Mouse (Mus musculus) megakaryocyte, embryonic 14.5 days (primary cell): ENCODE measurements around the gene Mindy1. TPM values are rescaled to one million over a fixed set of nuclear protein-coding genes. Genes with fewer than 3 reads are reported as not detected.

ENCODE experiments used
- H3K27me3 ChIP-seq: replicated peaks from 2 replicates; pipeline ENCODE3; 2012; ENCODE audit warnings: inconsistent platforms
- H3K36me3 ChIP-seq: replicated peaks from 2 replicates; pipeline ENCODE3; 2012; ENCODE audit warnings: low read length, inconsistent platforms, mixed read lengths
- H3K4me1 ChIP-seq: 2 replicates; pipeline ENCODE4 v1.6.1; 2012; ENCODE audit warnings: inconsistent platforms
- H3K4me3 ChIP-seq: replicated peaks from 2 replicates; pipeline ENCODE3; 2012; ENCODE audit warnings: moderate library complexity, mild to moderate bottlenecking, inconsistent platforms
- H3K9me3 ChIP-seq: 2 replicates; pipeline ENCODE4 v1.6.1; 2012; ENCODE audit warnings: inconsistent platforms
- FLI1 ChIP-seq: IDR thresholded peaks from 2 replicates; pipeline ENCODE4 v1.6.1; 2012; ENCODE audit warnings: low read length, inconsistent platforms, mixed read lengths
- GATA1 ChIP-seq: IDR thresholded peaks from 3 replicates; pipeline ENCODE4 v1.6.1; 2012; ENCODE audit warnings: mixed read lengths, low read length, inconsistent platforms, borderline replicate concordance
- polyA plus RNA-seq: library from polyadenylated mRNA; stranded (reverse); fragments of >175 nt; gene quantifications from 2 replicates; pipeline ENCODE4 v1.2.3, GENCODE M21; 2012; ENCODE audit warnings: low replicate concordance; ENCODE audit not compliant: insufficient read depth

The Mindy1 gene
- polyA plus RNA-seq, 1 experiment = 517 TPM

DNA sequence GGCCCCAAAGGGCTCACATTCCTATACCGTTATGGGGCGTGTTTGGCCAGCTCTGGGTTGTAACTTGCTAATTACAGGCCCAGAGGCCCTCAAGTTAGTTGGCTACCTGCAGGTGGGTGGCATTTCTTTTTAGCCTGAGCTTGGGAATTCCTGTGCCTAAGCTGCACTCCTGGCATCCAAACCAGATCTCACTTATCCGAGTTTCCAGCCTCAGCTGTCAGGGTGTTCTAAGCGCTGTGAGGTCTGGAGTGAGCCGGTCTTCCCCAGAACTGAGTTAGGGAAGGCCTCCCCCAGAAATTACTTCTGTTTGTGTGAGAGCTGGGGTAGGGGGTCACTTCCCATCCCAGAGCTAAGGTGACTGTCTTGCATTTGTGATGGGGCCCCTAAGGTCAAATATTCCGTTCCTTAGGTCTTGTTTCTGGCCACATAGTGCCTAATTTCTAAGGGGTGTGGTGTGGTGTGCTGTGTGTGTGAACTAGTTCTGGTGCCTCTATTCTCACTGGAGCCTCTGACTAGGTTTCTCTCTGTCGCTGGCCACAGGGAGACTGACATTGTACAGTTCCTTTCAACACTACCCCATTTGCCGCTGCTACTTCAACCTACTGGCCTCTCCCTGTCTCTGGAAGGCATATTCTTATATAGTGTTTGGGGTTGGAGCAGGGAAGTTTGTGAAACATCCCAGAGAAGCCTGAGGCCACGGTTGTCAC is 34.9 kb downstream of the Mindy1 start:
- Histone ChIP-seq H3K36me3 (peaks cover 38% of the 10 kb centered on the region), H3K4me1 (peaks cover 81% of the 10 kb centered on the region)
- TF ChIP-seq GATA1 (no peak), FLI1 (no peak)

GRCm38 (mm10) chr3:95317414-95318080 is 36.4 kb downstream of the Mindy1 start:
- Histone ChIP-seq H3K9me3 (no peaks in the 10 kb centered on the region), H3K36me3 (peaks cover 54% of the 10 kb centered on the region), H3K4me3 (peak overlapping the region; percentile 80), H3K4me1 (peaks cover 73% of the 10 kb centered on the region), H3K27me3 (no peaks in the 10 kb centered on the region)
- TF ChIP-seq FLI1 (no peak), GATA1 (no peak)

More for the DNA sequence above, 34.9 kb downstream of the Mindy1 start:
- H3K27me3 ChIP-seq = no peaks in the 10 kb centered on the region
- no peaks in the 10 kb centered on the region for H3K9me3 ChIP-seq
- H3K4me3 ChIP-seq = peak overlapping the region; percentile 96

DNA sequence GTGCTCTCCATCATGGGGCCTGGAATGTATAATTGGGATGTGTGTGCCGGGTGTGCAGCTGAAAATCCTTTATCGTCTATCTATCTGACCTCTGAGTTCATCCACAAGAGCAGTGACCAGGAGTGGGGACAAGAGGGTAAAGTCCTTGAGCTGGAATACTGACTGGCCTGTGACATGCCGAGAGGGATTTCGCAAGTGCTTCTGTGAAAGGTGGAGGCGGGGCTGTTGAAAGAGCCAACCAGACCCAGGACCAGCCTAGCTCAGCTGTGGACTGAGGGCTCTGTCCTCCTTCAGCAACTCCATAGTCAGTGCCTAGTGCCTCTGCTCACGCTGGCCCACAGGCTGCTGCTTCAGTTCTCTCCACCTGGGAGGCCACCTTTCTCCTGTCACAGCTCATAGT is 37.4 kb downstream of the Mindy1 start:
- Histone ChIP-seq H3K36me3 (peaks cover 64% of the 10 kb centered on the region), H3K4me3 (peak overlapping the region; percentile 48), H3K4me1 (peaks cover 71% of the 10 kb centered on the region), H3K9me3 (no peaks in the 10 kb centered on the region), H3K27me3 (no peaks in the 10 kb centered on the region)
- TF ChIP-seq GATA1 (no peak), FLI1 (no peak)

GRCm38 (mm10) chr3:95319110-95319509 is 38.0 kb downstream of the Mindy1 start:
- Histone ChIP-seq H3K36me3 (peaks cover 70% of the 10 kb centered on the region), H3K4me3 (peak overlapping the region; percentile 72), H3K4me1 (peaks cover 71% of the 10 kb centered on the region), H3K9me3 (no peaks in the 10 kb centered on the region), H3K27me3 (no peaks in the 10 kb centered on the region)
- TF ChIP-seq GATA1 (no peak), FLI1 (no peak)

DNA sequence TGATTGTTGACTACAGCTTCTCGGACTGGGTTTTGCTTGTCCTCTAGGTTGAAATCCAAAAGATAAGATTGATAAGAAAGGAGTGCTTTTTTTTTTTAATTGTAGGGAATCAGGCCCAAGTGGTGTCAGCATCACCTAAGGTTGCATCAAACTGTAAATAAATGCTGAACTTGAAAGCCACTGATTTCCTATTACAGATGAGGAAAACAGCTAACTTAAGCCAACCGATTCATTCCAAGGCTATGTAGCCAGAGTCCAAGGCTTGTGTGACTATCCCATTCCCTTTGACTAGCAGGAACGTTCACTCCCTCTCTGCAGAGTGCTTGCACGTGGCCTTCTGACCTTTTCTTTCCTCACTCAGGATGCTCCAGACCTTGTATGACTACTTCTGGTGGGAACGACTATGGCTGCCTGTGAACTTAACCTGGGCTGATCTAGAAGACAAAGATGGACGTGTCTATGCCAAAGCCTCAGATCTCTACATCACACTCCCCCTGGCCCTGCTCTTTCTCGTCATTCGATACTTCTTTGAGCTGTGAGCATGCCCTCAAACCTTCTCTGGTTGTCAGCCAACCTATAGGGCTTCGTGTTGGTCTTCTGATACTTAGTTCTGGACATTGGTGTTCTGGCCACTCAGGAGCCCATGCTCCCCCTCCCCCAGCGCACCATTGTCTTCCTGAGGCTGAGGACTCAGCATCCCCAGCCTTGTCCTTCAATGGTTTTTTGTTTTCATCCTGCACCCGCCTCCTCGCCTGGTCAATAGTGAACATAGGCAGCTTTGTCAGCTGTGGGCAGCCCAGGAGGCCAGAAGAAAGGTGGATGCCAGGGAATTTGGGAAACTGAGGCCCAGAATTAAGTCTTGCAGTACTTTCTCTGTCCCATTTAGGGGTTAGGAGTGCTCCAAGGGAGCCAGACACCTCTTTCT is 38.8 kb downstream of the Mindy1 start:
- Histone ChIP-seq H3K27me3 (no peaks in the 10 kb centered on the region), H3K4me1 (peaks cover 72% of the 10 kb centered on the region), H3K9me3 (no peaks in the 10 kb centered on the region), H3K4me3 (no peak overlapping the region), H3K36me3 (peaks cover 78% of the 10 kb centered on the region)
- TF ChIP-seq FLI1 = no peak
- TF ChIP-seq GATA1 = no peak

DNA sequence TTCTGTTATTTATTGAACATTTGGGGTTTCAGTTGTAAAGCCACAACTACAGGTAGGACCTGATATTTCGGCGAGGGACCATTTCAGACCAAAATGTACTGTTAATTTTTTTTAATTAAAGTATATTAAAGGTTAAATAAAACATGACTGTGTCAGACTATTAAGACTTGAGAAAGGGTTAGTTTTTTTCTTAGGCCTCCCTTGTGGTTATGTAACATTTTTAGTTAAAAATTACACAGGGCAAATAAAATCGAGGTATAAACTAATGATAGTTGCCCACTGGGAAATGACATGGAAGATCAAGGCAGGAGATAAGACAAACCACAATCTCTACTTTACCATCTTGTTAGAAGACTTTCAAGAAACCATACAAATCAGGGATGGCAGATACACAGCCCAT is 42.3 kb downstream of the Mindy1 start:
- Histone ChIP-seq H3K4me3 (no peak overlapping the region), H3K4me1 (peaks cover 56% of the 10 kb centered on the region), H3K9me3 (no peaks in the 10 kb centered on the region), H3K27me3 (no peaks in the 10 kb centered on the region), H3K36me3 (peaks cover 99% of the 10 kb centered on the region)
- TF ChIP-seq GATA1 = no peak; the same call in 2 of the 3 replicates
- no peak for TF ChIP-seq FLI1

DNA sequence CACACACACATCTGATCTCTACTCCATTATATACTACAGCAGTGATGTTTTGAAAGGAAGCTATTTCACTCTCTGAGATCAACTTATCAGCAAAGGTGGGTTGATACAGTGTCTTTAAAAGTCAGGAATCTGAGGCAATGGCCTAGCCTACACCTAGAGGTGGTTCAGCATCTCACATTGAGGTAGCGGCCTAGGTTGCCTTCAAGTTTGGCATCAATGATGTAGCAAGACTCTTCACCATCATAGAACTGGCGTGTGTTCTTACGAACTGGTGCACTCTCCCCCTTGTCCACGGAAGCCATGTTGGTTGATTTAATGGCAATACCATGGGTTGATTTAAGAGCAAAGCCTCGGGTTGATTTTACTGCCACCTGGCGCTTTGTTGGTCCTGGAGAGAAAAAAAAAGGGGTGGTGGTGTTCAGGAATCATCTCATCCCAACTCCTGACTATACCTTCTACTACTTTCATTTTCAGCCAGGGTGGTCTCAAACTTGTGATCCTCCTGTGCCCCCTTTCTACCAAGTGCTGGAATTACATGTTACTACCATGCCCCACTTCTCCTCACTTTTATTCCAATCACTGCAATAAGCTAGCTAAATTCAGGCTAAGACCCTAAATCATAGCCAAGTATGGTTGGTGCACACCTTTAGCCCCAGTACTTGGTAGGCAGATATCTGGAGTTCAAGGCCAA is 43.5 kb downstream of the Mindy1 start:
- Histone ChIP-seq H3K9me3 (no peaks in the 10 kb centered on the region), H3K4me1 (peaks cover 44% of the 10 kb centered on the region), H3K27me3 (no peaks in the 10 kb centered on the region), H3K36me3 (peaks cover 100% of the 10 kb centered on the region), H3K4me3 (no peak overlapping the region)
- TF ChIP-seq FLI1 (no peak), GATA1 (no peak)

GRCm38 (mm10) chr3:95328803-95329404 is 47.8 kb downstream of the Mindy1 start:
- H3K4me1 ChIP-seq = peaks cover 15% of the 10 kb centered on the region

DNA sequence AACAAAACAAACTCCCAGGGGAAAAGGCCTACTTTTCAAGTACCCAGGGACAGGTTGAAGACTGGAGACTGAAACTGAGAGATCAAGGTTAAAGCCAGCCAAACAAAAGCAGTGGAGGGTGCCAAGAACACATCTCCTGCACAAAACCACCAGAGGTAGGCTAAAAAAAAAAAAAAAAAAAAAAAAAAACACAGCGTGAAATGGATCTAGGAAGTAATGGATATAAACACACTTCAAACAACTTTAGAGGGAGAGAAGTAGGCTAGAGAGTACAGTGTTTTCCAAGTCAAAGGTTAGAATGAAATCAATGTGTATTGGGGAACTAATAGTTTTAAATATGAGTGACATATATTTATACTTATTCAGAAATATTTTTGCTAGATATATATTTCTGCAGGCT is 50.4 kb downstream of the Mindy1 start:
- no peaks in the 10 kb centered on the region for H3K9me3 ChIP-seq
- H3K4me1 ChIP-seq = peaks cover 5% of the 10 kb centered on the region; the same call in 1 of the 2 replicates
- no peak overlapping the region for H3K4me3 ChIP-seq
- TF ChIP-seq FLI1 (no peak), GATA1 (no peak)
- H3K36me3 ChIP-seq = peaks cover 97% of the 10 kb centered on the region
- H3K27me3 ChIP-seq = no peaks in the 10 kb centered on the region

More at GRCm38 (mm10) chr3:95328803-95329404, 47.8 kb downstream of the Mindy1 start:
- Histone ChIP-seq H3K27me3 (no peaks in the 10 kb centered on the region), H3K36me3 (peaks cover 98% of the 10 kb centered on the region), H3K4me3 (no peak overlapping the region), H3K9me3 (no peaks in the 10 kb centered on the region)
- no peak for TF ChIP-seq FLI1
